Mouse (Mus musculus): ENCODE results near the gene Adam30.

DNA sequence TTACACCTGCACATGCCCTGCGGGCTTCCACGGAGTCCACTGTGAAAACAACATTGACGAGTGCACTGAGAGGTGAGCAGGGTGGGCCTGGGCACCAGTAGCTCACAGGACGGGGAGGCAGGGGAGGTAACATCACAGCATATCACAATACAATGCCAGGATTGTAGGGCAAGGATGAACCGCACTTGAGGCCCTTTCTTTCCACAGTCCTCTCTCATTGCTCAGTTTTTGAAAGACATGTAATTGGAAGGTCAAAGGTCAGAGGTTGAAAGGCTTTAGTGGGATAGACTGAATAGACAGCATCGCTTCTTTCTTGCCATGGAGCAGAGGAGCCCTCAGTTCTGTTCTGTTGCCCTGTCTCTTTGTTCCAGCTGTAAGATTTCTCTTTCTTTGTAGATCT is 39.5 kb upstream of the Adam30 start:
- TF ChIP-seq CTCF (IDR thresholded peaks at IDR 0.05) (no peak), POLR2A (IDR thresholded peaks at IDR 0.05; ENCODE audit: insufficient read depth, low read depth, low read length) (no peak), EP300 (IDR thresholded peaks at IDR 0.05; ENCODE audit: insufficient read depth, low read depth, low read length) (no peak)
